Mouse (Mus musculus): ENCODE results near the gene Fabp7. TPM values are rescaled to one million over a fixed set of nuclear protein-coding genes. Genes with fewer than 3 reads are reported as not detected.

Gene Fabp7
- total RNA-seq (2012; rRNA removed) (not detected in 2 replicates), total RNA-seq (2014; rRNA removed) (not detected in 2 replicates), polyA plus RNA-seq (2012; ENCODE audit: insufficient read length, low read depth) (not detected in 2 replicates)

GRCm38 (mm10) chr10:57784876-57785150 lies at the start of gene Fabp7:
Gene Fabp7 (plus strand): TSS chr10:57784881.
- no peaks in the 10 kb centered on the region for H3K79me2 ChIP-seq (replicated peaks; ENCODE audit: control insufficient read depth, extremely low read depth, insufficient read depth, poor library complexity, severe bottlenecking)
- no peak for TF ChIP-seq MYC (IDR thresholded peaks at IDR 0.05; ENCODE audit: low read depth, low read length)
- TF ChIP-seq ETS1 (conservative IDR thresholded peaks at IDR 0.05; ENCODE audit: low read depth, low read length) = no peak
- TF ChIP-seq JUND (conservative IDR thresholded peaks at IDR 0.05; ENCODE audit: low read depth, low read length) = no peak
- no peak for TF ChIP-seq ELF1 (IDR thresholded peaks at IDR 0.05; ENCODE audit: low read depth, low read length)
- no peak for TF ChIP-seq RAD21 (IDR thresholded peaks at IDR 0.05; ENCODE audit: low read depth, low read length)
- no peak for TF ChIP-seq SIN3A (IDR thresholded peaks at IDR 0.05; ENCODE audit: low read length)
- no peak for TF ChIP-seq ZNF384 (IDR thresholded peaks at IDR 0.05; ENCODE audit: low read depth, low read length)
- TF ChIP-seq E2F4 (IDR thresholded peaks at IDR 0.05; ENCODE audit: insufficient replicate concordance, low read depth, low read length) = no peak
- no peak for TF ChIP-seq IRF4 (IDR thresholded peaks at IDR 0.05; ENCODE audit: low read depth, low read length)
- TF ChIP-seq POLR2A (IDR thresholded peaks at IDR 0.05; ENCODE audit: low read depth, low read length) = no peak
- TF ChIP-seq MAX (IDR thresholded peaks at IDR 0.05; ENCODE audit: low read length) = no peak
- no peak for TF ChIP-seq RCOR1 (conservative IDR thresholded peaks at IDR 0.05; ENCODE audit: low read depth, low read length)
- no peak for TF ChIP-seq KAT2A (IDR thresholded peaks at IDR 0.05; ENCODE audit: insufficient replicate concordance, low read length)
- peaks cover 0 to 3% of the 10 kb centered on the region in 2 experiments; a peak in 1 of 4 replicates for H3K4me1 ChIP-seq (ENCODE audit: control insufficient read depth in 1 of 2, insufficient read depth in 2 of 2)
- H3K27ac ChIP-seq (ENCODE audit: insufficient read depth, low read depth) = no peak within 1 kb of the TSS
- H3K9me3 ChIP-seq (replicated peaks; ENCODE audit: low read length) = no peaks in the 10 kb centered on the region
- no peak within 1 kb of the TSS for H3K4me3 ChIP-seq (replicated peaks in 1 of 3; ENCODE audit: low read depth in 2 of 3, low read length in 2 of 3, poor library complexity in 1 of 3)
- H3K27me3 ChIP-seq (replicated peaks) = no peaks in the 10 kb centered on the region
- no peak within 1 kb of the TSS for H3K4me2 ChIP-seq (ENCODE audit: insufficient read depth, low read depth, poor library complexity, severe bottlenecking)
- in situ Hi-C loops (cut with MboI; ENCODE audit: low pct_ligation_motif_present, low pct_unique_long_range_greater_than_20kb, low sequenced_read_pairs) = no loop called here
- no peak within 1 kb of the TSS for H3K9ac ChIP-seq (ENCODE audit: insufficient read depth, low read depth)
- no peaks in the 10 kb centered on the region for H3K36me3 ChIP-seq (replicated peaks in 1 of 2; ENCODE audit: control insufficient read depth in 1 of 2, insufficient read depth in 1 of 2, low read length in 1 of 2)
- dilution Hi-C loops (cut with MboI; ENCODE audit: extremely low pct_ligation_motif_present, extremely low pct_unique_long_range_greater_than_20kb, low sequenced_read_pairs) = no loop called here
- DNase-seq (ENCODE audit: extremely low read depth) = no peak

GRCm38 (mm10) chr10:57740733-57741132 lies 43.9 kb upstream of the Fabp7 start:
- H3K4me2 ChIP-seq (ENCODE audit: insufficient read depth, low read depth, poor library complexity, severe bottlenecking) = no peak overlapping the region
- peaks cover 0 to 7% of the 10 kb centered on the region in 2 experiments; a peak in 2 of 4 replicates for H3K4me1 ChIP-seq (ENCODE audit: control insufficient read depth in 1 of 2, insufficient read depth in 2 of 2)
- dilution Hi-C loops (cut with MboI; ENCODE audit: extremely low pct_ligation_motif_present, extremely low pct_unique_long_range_greater_than_20kb, low sequenced_read_pairs) (no loop called here), in situ Hi-C loops (cut with MboI; ENCODE audit: low pct_ligation_motif_present, low pct_unique_long_range_greater_than_20kb, low sequenced_read_pairs) (loop anchor here (25.0 kb wide), 2 partner anchors 178 to 278 kb away; no protein-coding TSS in a partner anchor)
- no peak for TF ChIP-seq NRF1 (IDR thresholded peaks at IDR 0.05; ENCODE audit: low read depth, low read length)
- no peak for TF ChIP-seq ELF1 (IDR thresholded peaks at IDR 0.05; ENCODE audit: low read depth, low read length)
- no peak for TF ChIP-seq PAX5 (IDR thresholded peaks at IDR 0.05; ENCODE audit: low read length)
- TF ChIP-seq E2F4 (IDR thresholded peaks at IDR 0.05; ENCODE audit: insufficient replicate concordance, low read depth, low read length) = no peak
- no peak for TF ChIP-seq SMC3 (IDR thresholded peaks at IDR 0.05; ENCODE audit: low read depth, low read length)
- TF ChIP-seq KAT2A (IDR thresholded peaks at IDR 0.05; ENCODE audit: insufficient replicate concordance, low read length) = no peak
- TF ChIP-seq CTCF (conservative IDR thresholded peaks at IDR 0.05 in 1 of 2, IDR thresholded peaks at IDR 0.05 in 1 of 2; ENCODE audit: low read depth in 2 of 2, low read length in 2 of 2) = no peak
- no peak for TF ChIP-seq GABPA (IDR thresholded peaks at IDR 0.05; ENCODE audit: insufficient replicate concordance, low read depth, low read length)
- TF ChIP-seq RCOR1 (conservative IDR thresholded peaks at IDR 0.05; ENCODE audit: low read depth, low read length) = no peak
- no peak for TF ChIP-seq POLR2AphosphoS2 (IDR thresholded peaks at IDR 0.05; ENCODE audit: low read depth, low read length)
- TF ChIP-seq MYC (IDR thresholded peaks at IDR 0.05; ENCODE audit: low read depth, low read length) = no peak
- no peak for TF ChIP-seq NELFE (IDR thresholded peaks at IDR 0.05; ENCODE audit: low read depth, low read length)
- TF ChIP-seq MAZ (IDR thresholded peaks at IDR 0.05; ENCODE audit: low read depth, low read length) = no peak
- TF ChIP-seq MXI1 (IDR thresholded peaks at IDR 0.05; ENCODE audit: low read depth, low read length) = no peak
- no peak for TF ChIP-seq ZC3H11A (IDR thresholded peaks at IDR 0.05; ENCODE audit: low read depth, low read length)
- TF ChIP-seq HCFC1 (IDR thresholded peaks at IDR 0.05; ENCODE audit: low read depth, low read length) = no peak
- no peak for TF ChIP-seq ZMIZ1 (IDR thresholded peaks at IDR 0.05; ENCODE audit: low read depth, low read length)
- no peak for TF ChIP-seq ZKSCAN1 (IDR thresholded peaks at IDR 0.05; ENCODE audit: borderline replicate concordance, low read depth, low read length)
- no peak for TF ChIP-seq RAD21 (IDR thresholded peaks at IDR 0.05; ENCODE audit: low read depth, low read length)
- H3K4me3 ChIP-seq (replicated peaks in 1 of 3; ENCODE audit: low read depth in 2 of 3, low read length in 2 of 3, poor library complexity in 1 of 3) = no peak overlapping the region
- no peak for DNase-seq (ENCODE audit: extremely low read depth)
- no peak overlapping the region for H3K27ac ChIP-seq (ENCODE audit: insufficient read depth, low read depth)
- H3K9ac ChIP-seq (ENCODE audit: insufficient read depth, low read depth) = no peak overlapping the region
- H3K27me3 ChIP-seq (replicated peaks) = no peaks in the 10 kb centered on the region
- no peaks in the 10 kb centered on the region for H3K79me2 ChIP-seq (replicated peaks; ENCODE audit: control insufficient read depth, extremely low read depth, insufficient read depth, poor library complexity, severe bottlenecking)
- no peaks in the 10 kb centered on the region for H3K9me3 ChIP-seq (replicated peaks; ENCODE audit: low read length)
- no peaks in the 10 kb centered on the region for H3K36me3 ChIP-seq (replicated peaks in 1 of 2; ENCODE audit: control insufficient read depth in 1 of 2, insufficient read depth in 1 of 2, low read length in 1 of 2)
